ENCODE assay signal across 20 mouse cellular contexts in genomic region chr14:17983839-17984238, GRCm38 (mm10).
"Had no signal": no experiment of that assay in that cellular context is flagged by ENCODE, and none has a peak within 500 bp of the region (broad histone marks: within the 10 kb centered on the region; RNA-seq: fewer than 3 reads in every experiment).

No protein-coding gene starts in this region.

- H3K27me3 ChIP-seq: lung, embryonic 15.5 days; midbrain, embryonic 12.5 days; neural tube, embryonic 12.5 days; neural tube, embryonic 15.5 days had no signal

- H3K9ac ChIP-seq: liver, embryonic 14.5 days; lung, embryonic 15.5 days; midbrain, embryonic 12.5 days; neural tube, embryonic 12.5 days; neural tube, embryonic 15.5 days had no signal

- H3K36me3 ChIP-seq: lung, embryonic 15.5 days; midbrain, embryonic 12.5 days; neural tube, embryonic 12.5 days; neural tube, embryonic 15.5 days had no signal

- H3K9me3 ChIP-seq: lung, embryonic 15.5 days; megakaryocyte, embryonic 14.5 days; midbrain, embryonic 12.5 days; neural tube, embryonic 12.5 days; neural tube, embryonic 15.5 days had no signal

- ATAC-seq: inflammation-experienced regulatory T-cells, adult 6 months; intestine, embryonic 16.5 days had no signal

- H3K4me1 ChIP-seq: lung, embryonic 15.5 days; midbrain, embryonic 12.5 days; neural tube, embryonic 12.5 days; neural tube, embryonic 15.5 days had no signal

- H3K27ac ChIP-seq: liver, embryonic 14.5 days; lung, embryonic 15.5 days; midbrain, embryonic 12.5 days; neural tube, embryonic 12.5 days; neural tube, embryonic 15.5 days; stomach, postnatal 0 days had no signal

- H3K4me3 ChIP-seq: lung, embryonic 15.5 days; megakaryocyte, embryonic 14.5 days; midbrain, embryonic 12.5 days; neural tube, embryonic 12.5 days; neural tube, embryonic 15.5 days had no signal

- H3K4me2 ChIP-seq: liver, embryonic 11.5 days; lung, embryonic 15.5 days; midbrain, embryonic 12.5 days; neural tube, embryonic 12.5 days; neural tube, embryonic 15.5 days had no signal

- DNase-seq: kidney, adult 18-20 months; kidney, adult 9 months; kidney, postnatal 14 days; kidney, postnatal 4 days; lung, adult 18-20 months; lung, postnatal 10 days; lung, postnatal 36 days; right cerebral cortex, postnatal 4 days; thymus, adult 2 months; thymus, postnatal 14 days had no signal
